Mouse (Mus musculus) MEL (cell line): ENCODE results near the gene Pqbp1. TPM values are rescaled to one million over a fixed set of nuclear protein-coding genes. Genes with fewer than 3 reads are reported as not detected.

ENCODE experiments used
- DNase-seq: peaks from one replicate; pipeline ENCODE4 v3.0.0; 2011; ENCODE audit warnings: low read depth, low spot score
- H3K27ac ChIP-seq: 2 replicates; pipeline ENCODE4 v1.5.1; 2012; ENCODE audit warnings: low read depth, mild to moderate bottlenecking, control low read depth, low read length, moderate library complexity; ENCODE audit not compliant: control insufficient read depth
- H3K27me3 ChIP-seq, 2 experiments: fragments of 150-350 bp in 1 of 2; sonication (generic) in 1 of 2; 2 replicates each; pipeline ENCODE4 v1.6.1; 2012; ENCODE audit warnings: low read length in 2 of 2, mild to moderate bottlenecking in 2 of 2, improper control_type of control experiment in 1 of 2, moderate library complexity in 1 of 2; ENCODE audit not compliant: insufficient read depth in 2 of 2, control insufficient read depth in 1 of 2
- H3K36me3 ChIP-seq, 2 experiments: 2 replicates each; pipeline ENCODE4 v1.6.1; 2012 to 2014; ENCODE audit warnings: low read length in 2 of 2, improper control_type of control experiment in 1 of 2, inconsistent platforms in 1 of 2, mild to moderate bottlenecking in 1 of 2; ENCODE audit not compliant: insufficient read depth in 2 of 2, control insufficient read depth in 1 of 2
- H3K4me1 ChIP-seq, 2 experiments: fragments of 150-350 bp in 1 of 2; sonication (generic) in 1 of 2; 2 replicates each; pipeline ENCODE4 v1.6.1; 2012; ENCODE audit warnings: low read length in 2 of 2, improper control_type of control experiment in 1 of 2, mild to moderate bottlenecking in 1 of 2; ENCODE audit not compliant: insufficient read depth in 2 of 2, control insufficient read depth in 1 of 2
- H3K4me3 ChIP-seq, 2 experiments: fragments of 150-350 bp in 1 of 2; sonication (generic) in 1 of 2; 2 replicates each; pipeline ENCODE4 v1.5.1; 2012; ENCODE audit warnings: low read depth in 2 of 2, low read length in 2 of 2, mild to moderate bottlenecking in 2 of 2, moderate library complexity in 2 of 2, control low read depth in 1 of 2, improper control_type of control experiment in 1 of 2; ENCODE audit not compliant: control insufficient read depth in 1 of 2, insufficient read depth in 1 of 2
- H3K79me2 ChIP-seq: 2 replicates; pipeline ENCODE4 v1.6.1; 2012; ENCODE audit warnings: mild to moderate bottlenecking, low read length, moderate library complexity; ENCODE audit not compliant: control insufficient read depth, poor library complexity, insufficient read depth
- H3K9ac ChIP-seq: 2 replicates; pipeline ENCODE4 v1.6.1; 2012; ENCODE audit warnings: low read depth, mild to moderate bottlenecking, control low read depth, low read length, moderate library complexity; ENCODE audit not compliant: control insufficient read depth, poor library complexity, severe bottlenecking
- H3K9me3 ChIP-seq: fragments of 150-350 bp; sonication (generic); replicated peaks from 2 replicates; pipeline ENCODE4 v1.6.1; 2012; ENCODE audit warnings: mild to moderate bottlenecking, low read length, improper control_type of control experiment, moderate library complexity; ENCODE audit not compliant: insufficient read depth
- CHD1 ChIP-seq: IDR thresholded peaks from 2 replicates; pipeline ENCODE4 v1.6.1; 2012; ENCODE audit warnings: low read depth, mild to moderate bottlenecking, inconsistent platforms, low read length, improper control_type of control experiment
- CHD2 ChIP-seq: IDR thresholded peaks from 2 replicates; pipeline ENCODE4 v1.6.1; 2011; ENCODE audit warnings: low read length, improper control_type of control experiment
- CTCF ChIP-seq, 3 experiments: IDR thresholded peaks in 2 of 3; conservative IDR thresholded peaks in 1 of 3; 2 replicates each; pipeline ENCODE4 v1.5.1; 2011 to 2012; ENCODE audit warnings: low read length in 3 of 3, low read depth in 2 of 3, mild to moderate bottlenecking in 2 of 3, improper control_type of control experiment in 1 of 3, inconsistent platforms in 1 of 3, mixed read lengths in 1 of 3, moderate library complexity in 1 of 3; ENCODE audit not compliant: control insufficient read depth in 1 of 3, insufficient read depth in 1 of 3, poor library complexity in 1 of 3, severe bottlenecking in 1 of 3
- E2F4 ChIP-seq: IDR thresholded peaks from 2 replicates; pipeline ENCODE4 v1.6.1; 2011; ENCODE audit warnings: low read depth, low read length, improper control_type of control experiment, borderline replicate concordance
- ELF1 ChIP-seq: IDR thresholded peaks from 2 replicates; pipeline ENCODE4 v1.6.1; 2014; ENCODE audit warnings: low read depth, mild to moderate bottlenecking, inconsistent platforms, low read length, improper control_type of control experiment, moderate library complexity
- EP300 ChIP-seq, 2 experiments: IDR thresholded peaks; 2 replicates each; pipeline ENCODE4 v1.6.1; 2011; ENCODE audit warnings: improper control_type of control experiment in 2 of 2, low read length in 2 of 2, low read depth in 1 of 2, mild to moderate bottlenecking in 1 of 2
- MAX ChIP-seq: IDR thresholded peaks from 2 replicates; pipeline ENCODE4 v1.6.1; 2011; ENCODE audit warnings: low read length, improper control_type of control experiment
- MAZ ChIP-seq: IDR thresholded peaks from 2 replicates; pipeline ENCODE4 v1.6.1; 2012; ENCODE audit warnings: low read depth, mild to moderate bottlenecking, inconsistent platforms, low read length, improper control_type of control experiment
- MXI1 ChIP-seq: IDR thresholded peaks from 2 replicates; pipeline ENCODE4 v1.6.1; 2011; ENCODE audit warnings: mild to moderate bottlenecking, low read depth, low read length, improper control_type of control experiment
- NELFE ChIP-seq: IDR thresholded peaks from 2 replicates; pipeline ENCODE4 v1.6.1; 2011; ENCODE audit warnings: low read depth, low read length, improper control_type of control experiment
- POLR2A ChIP-seq, 2 experiments: IDR thresholded peaks; 2 replicates each; pipeline ENCODE4 v1.6.1; 2011 to 2012; ENCODE audit warnings: low read length in 2 of 2, mild to moderate bottlenecking in 2 of 2, control low read depth in 1 of 2, improper control_type of control experiment in 1 of 2, low read depth in 1 of 2, moderate library complexity in 1 of 2; ENCODE audit not compliant: control insufficient read depth in 1 of 2, insufficient read depth in 1 of 2, poor library complexity in 1 of 2
- POLR2AphosphoS5 ChIP-seq: IDR thresholded peaks from 2 replicates; pipeline ENCODE4 v1.6.1; 2012; ENCODE audit warnings: low read depth, borderline replicate concordance, mild to moderate bottlenecking, inconsistent platforms, low read length, moderate library complexity, mixed read lengths
- SIN3A ChIP-seq: IDR thresholded peaks from 2 replicates; pipeline ENCODE4 v1.6.1; 2012; ENCODE audit warnings: low read length, improper control_type of control experiment, inconsistent platforms
- SMC3 ChIP-seq: IDR thresholded peaks from 2 replicates; pipeline ENCODE4 v1.6.1; 2011; ENCODE audit warnings: low read depth, low read length, improper control_type of control experiment
- TCF12 ChIP-seq: IDR thresholded peaks from 2 replicates; pipeline ENCODE4 v1.6.1; 2014; ENCODE audit warnings: low read depth, mild to moderate bottlenecking, inconsistent platforms, low read length, improper control_type of control experiment, moderate library complexity
- USF1 ChIP-seq: IDR thresholded peaks from 2 replicates; pipeline ENCODE4 v1.6.1; 2014; ENCODE audit warnings: low read depth, mild to moderate bottlenecking, inconsistent platforms, low read length, improper control_type of control experiment, moderate library complexity
- ZNF384 ChIP-seq: IDR thresholded peaks from 2 replicates; pipeline ENCODE4 v1.6.1; 2012; ENCODE audit warnings: low read depth, mild to moderate bottlenecking, inconsistent platforms, low read length, improper control_type of control experiment
- polyA plus RNA-seq, 2 experiments: library from polyadenylated mRNA; stranded (reverse) in 1 of 2; unstranded in 1 of 2; fragments of >175 nt in 1 of 2; fragments of >200 nt in 1 of 2; gene quantifications; 2 replicates each; pipeline versions ENCODE4 v1.2.1 to v1.2.4; 2012; ENCODE audit warnings: low replicate concordance in 2 of 2, low read depth in 1 of 2; ENCODE audit not compliant: insufficient read length in 2 of 2, insufficient read depth in 1 of 2, missing spikeins in 1 of 2
- total RNA-seq: library from RNA; depleted of rRNA; stranded (reverse); fragments of 300-350 nt; gene quantifications from 2 replicates; pipeline ENCODE4 v1.2.3, GENCODE M21; 2012

Gene Pqbp1
- total and polyA plus RNA-seq, 3 experiments: 204 to 283 TPM; not detected in 1

DNA sequence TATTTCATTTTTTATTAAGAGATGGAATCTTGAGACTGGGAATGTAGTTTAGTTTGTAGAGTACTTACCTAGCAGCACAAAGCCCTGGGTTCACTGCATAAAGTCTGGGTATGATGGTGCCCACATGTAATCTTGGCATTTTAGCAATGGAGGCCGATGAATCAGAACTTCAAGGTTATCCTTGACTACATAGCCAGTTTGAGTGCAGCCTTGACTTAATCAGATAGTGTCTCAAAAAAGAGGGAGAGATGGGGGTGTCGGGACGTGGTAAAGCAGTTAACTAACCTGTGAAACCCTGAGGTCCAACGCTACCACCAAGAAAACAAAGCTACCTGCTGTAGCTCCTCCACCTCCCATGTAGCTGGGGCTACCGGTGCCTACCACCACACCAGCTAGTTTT lies 5.4 kb upstream of the Pqbp1 start:
- no peak for DNase-seq
- Histone ChIP-seq H3K27me3 (no peaks in the 10 kb centered on the region), H3K9ac (no peak overlapping the region), H3K27ac (no peak overlapping the region), H3K36me3 (peaks cover 0 to 8% of the 10 kb centered on the region in 2 experiments; a peak in 3 of 4 replicates), H3K79me2 (peaks cover 3% of the 10 kb centered on the region; the same call in 1 of the 2 replicates), H3K4me1 (peaks cover 0 to 5% of the 10 kb centered on the region in 2 experiments; a peak in 2 of 4 replicates), H3K9me3 (no peaks in the 10 kb centered on the region), H3K4me3 (no peak overlapping the region)
- TF ChIP-seq CHD1 (no peak), E2F4 (no peak), POLR2AphosphoS5 (no peak), TCF12 (no peak), ELF1 (no peak), MXI1 (no peak), CHD2 (no peak), ZNF384 (no peak), CTCF (IDR thresholded peaks at IDR 0.05 in 2 of 3, conservative IDR thresholded peaks at IDR 0.05 in 1 of 3; ENCODE audit: control insufficient read depth in 1 of 3, insufficient read depth in 1 of 3, low read depth in 2 of 3, low read length in 3 of 3, poor library complexity in 1 of 3, severe bottlenecking in 1 of 3) (no peak), MAZ (no peak), NELFE (no peak), MAX (no peak), SMC3 (no peak), POLR2A (IDR thresholded peaks at IDR 0.05; ENCODE audit: control insufficient read depth in 1 of 2, insufficient read depth in 1 of 2, low read depth in 1 of 2, low read length in 2 of 2, poor library complexity in 1 of 2) (no peak), SIN3A (no peak)

DNA sequence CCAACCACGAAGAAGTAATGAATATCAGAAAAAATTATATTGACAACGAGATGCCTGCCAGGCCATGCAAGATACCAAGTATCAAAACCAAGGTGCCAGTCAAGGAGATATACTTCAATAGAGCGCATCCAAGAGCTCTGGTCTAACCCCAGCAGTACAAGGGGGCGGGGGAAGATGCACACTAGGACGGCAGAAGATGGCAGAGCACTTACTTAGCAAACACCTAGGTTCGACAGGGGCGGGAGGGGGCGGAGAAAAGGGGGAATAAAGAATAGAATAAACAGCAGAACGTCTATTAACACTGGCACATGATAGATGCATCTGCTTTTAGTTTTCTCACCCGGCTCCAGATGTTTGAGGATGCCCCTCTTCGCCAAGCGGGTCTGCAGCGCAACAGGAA lies 858 bp downstream of the Pqbp1 start:
- TF ChIP-seq USF1 (no peak), CHD1 (no peak), EP300 (IDR thresholded peaks at IDR 0.05; ENCODE audit: low read depth in 1 of 2, low read length in 2 of 2) (no peak), SMC3 (0 out of 2 replicates have a peak, but pooled peaks have one; percentile 4)
- peak; percentile 71 for DNase-seq
- Histone ChIP-seq H3K27ac (peak overlapping the region; percentile 94), H3K27me3 (no peaks in the 10 kb centered on the region), H3K36me3 (peaks cover 1 to 8% of the 10 kb centered on the region in 2 experiments; a peak in 3 of 4 replicates), H3K4me1 (peaks cover 2 to 9% of the 10 kb centered on the region in 2 experiments; a peak in 3 of 4 replicates), H3K79me2 (peaks cover 9% of the 10 kb centered on the region), H3K9ac (peak overlapping the region; percentile 79), H3K9me3 (no peaks in the 10 kb centered on the region), H3K4me3 (peak overlapping the region; percentile 74 to 77)
